Mouse (Mus musculus) bone marrow, adult 2 months (tissue): ENCODE measurements around the gene Hist1h1c.
"Not testable (repeated sequence)": the region's sequence is repeated elsewhere in the genome, so short reads cannot be mapped to it uniquely, and the experiment has no call there.

Experiments used
- CTCF ChIP-seq: fragments of 200-500 bp; IDR thresholded peaks from 2 replicates; pipeline ENCODE4 v1.5.1; 2011; ENCODE audit warnings: low read length, control low read depth; ENCODE audit not compliant: control insufficient read depth, insufficient read depth
- POLR2A ChIP-seq: fragments of 200-500 bp; IDR thresholded peaks from 2 replicates; pipeline ENCODE4 v1.6.1; 2011; ENCODE audit warnings: low read depth, mild to moderate bottlenecking, control low read depth, low read length, borderline replicate concordance; ENCODE audit not compliant: control insufficient read depth

- TF ChIP-seq CTCF, result not testable (repeated sequence)
- TF ChIP-seq POLR2A, result peak; percentile 96
Observed at GRCm38 (mm10) chr13:23761871-23762821, 23.5 kb downstream of the Hist1h1c start, which contains the start of gene Hist1h3a.
